Mouse (Mus musculus) embryonic facial prominence, embryonic 14.5 days (tissue): ENCODE measurements around the gene Pemt. TPM values are rescaled to one million over a fixed set of nuclear protein-coding genes. Genes with fewer than 3 reads are reported as not detected.

ENCODE experiments used
- ATAC-seq: fragments of 200-750 bp; cut with Nextera tagmentation; 2 replicates; pipeline ENCODE4 v1.8.0; 2017; ENCODE audit warnings: low read depth, moderate number of reproducible peaks, moderate TSS enrichment
- DNase-seq: peaks from one replicate; pipeline ENCODE4 v3.0.0-alpha.2; 2015; ENCODE audit warnings: low spot score
- H3K27ac ChIP-seq: fragments of 300-500 bp; sonication (generic); replicated peaks from 2 replicates; pipeline ENCODE4 v1.5.1; 2014; ENCODE audit warnings: low read depth, mild to moderate bottlenecking, low read length, moderate library complexity
- H3K27me3 ChIP-seq: fragments of 300-500 bp; sonication (generic); replicated peaks from 2 replicates; pipeline ENCODE4 v1.6.1; 2014; ENCODE audit warnings: low read length; ENCODE audit not compliant: control insufficient read depth, insufficient read depth
- H3K36me3 ChIP-seq: fragments of 300-500 bp; sonication (generic); 2 replicates; pipeline ENCODE4 v1.6.1; 2014; ENCODE audit warnings: low read length, mixed read lengths; ENCODE audit not compliant: control insufficient read depth, insufficient read depth
- H3K4me1 ChIP-seq: fragments of 300-500 bp; sonication (generic); 2 replicates; pipeline ENCODE4 v1.6.1; 2014; ENCODE audit warnings: antibody characterized with exemption, low read length; ENCODE audit not compliant: control insufficient read depth, insufficient read depth
- H3K4me2 ChIP-seq: fragments of 300-500 bp; sonication (generic); 2 replicates; pipeline ENCODE4 v1.6.1; 2014; ENCODE audit warnings: low read depth, mild to moderate bottlenecking, low read length, moderate library complexity, mixed read lengths
- H3K4me3 ChIP-seq: fragments of 300-500 bp; sonication (generic); 2 replicates; pipeline ENCODE4 v1.5.1; 2014; ENCODE audit warnings: low read depth, mild to moderate bottlenecking, low read length
- H3K9ac ChIP-seq: fragments of 300-500 bp; sonication (generic); 2 replicates; pipeline ENCODE4 v1.6.1; 2014; ENCODE audit warnings: low read depth, mild to moderate bottlenecking, low read length, moderate library complexity, mixed read lengths
- H3K9me3 ChIP-seq: fragments of 300-500 bp; sonication (generic); 2 replicates; pipeline ENCODE4 v1.6.1; 2016; ENCODE audit warnings: low read length; ENCODE audit not compliant: control insufficient read depth
- WGBS: fragments of 180-500 bp; shearing (Covaris S2); extraction: QIAGEN DNeasy Blood & Tissue Kit; methylation state at CpG from one replicate; pipeline ENCODE4 v1.1.7; 2014; 5-methylcytosine and 5-hydroxymethylcytosine counted together
- polyA plus RNA-seq: library from polyadenylated mRNA; unstranded; fragments of >200 nt; fragmentation: Nextera tagmentation; extraction: Ambion mirVana; gene quantifications from 2 replicates; pipeline ENCODE4 v1.2.1, GENCODE M21; 2014

The Pemt gene
- polyA plus RNA-seq, result 8.0 and 9.2 TPM in 2 replicates

GRCm38 (mm10) chr11:60046058-60046735 lies at the start of gene Pemt:
TSS of gene Pemt (minus strand) at chr11:60046489.
- ATAC-seq (peak; percentile 99), DNase-seq (peak; percentile 98)
- H3K27me3 ChIP-seq, result no peaks in the 10 kb centered on the region
- H3K36me3 ChIP-seq, result no peaks in the 10 kb centered on the region
- H3K27ac ChIP-seq, result peak within 1 kb of the TSS; percentile 85
- under 1% methylated on average over 38 of the region's 44 CpGs for WGBS
- peak within 1 kb of the TSS; percentile 58 for H3K4me2 ChIP-seq
- peak within 1 kb of the TSS; percentile 53 for H3K4me3 ChIP-seq
- H3K9ac ChIP-seq, result peak within 1 kb of the TSS; percentile 64
- H3K9me3 ChIP-seq, result no peaks in the 10 kb centered on the region
- H3K4me1 ChIP-seq, result no peaks in the 10 kb centered on the region

GRCm38 (mm10) chr11:60094909-60095810 lies 48.9 kb upstream of the Pemt start:
- peaks cover 20% of the 10 kb centered on the region for H3K4me1 ChIP-seq
- no peak overlapping the region for H3K27ac ChIP-seq
- H3K36me3 ChIP-seq, result no peaks in the 10 kb centered on the region
- no peak overlapping the region for H3K9ac ChIP-seq
- 0 out of 2 replicates have a peak, but pooled peaks have one; percentile 13 for ATAC-seq
- H3K4me2 ChIP-seq, result no peak overlapping the region
- no peak overlapping the region for H3K4me3 ChIP-seq
- WGBS, result 42% methylated on average over 9 of the region's 9 CpGs
- DNase-seq, result no peak
- H3K27me3 ChIP-seq, result no peaks in the 10 kb centered on the region
- H3K9me3 ChIP-seq, result no peaks in the 10 kb centered on the region

DNA sequence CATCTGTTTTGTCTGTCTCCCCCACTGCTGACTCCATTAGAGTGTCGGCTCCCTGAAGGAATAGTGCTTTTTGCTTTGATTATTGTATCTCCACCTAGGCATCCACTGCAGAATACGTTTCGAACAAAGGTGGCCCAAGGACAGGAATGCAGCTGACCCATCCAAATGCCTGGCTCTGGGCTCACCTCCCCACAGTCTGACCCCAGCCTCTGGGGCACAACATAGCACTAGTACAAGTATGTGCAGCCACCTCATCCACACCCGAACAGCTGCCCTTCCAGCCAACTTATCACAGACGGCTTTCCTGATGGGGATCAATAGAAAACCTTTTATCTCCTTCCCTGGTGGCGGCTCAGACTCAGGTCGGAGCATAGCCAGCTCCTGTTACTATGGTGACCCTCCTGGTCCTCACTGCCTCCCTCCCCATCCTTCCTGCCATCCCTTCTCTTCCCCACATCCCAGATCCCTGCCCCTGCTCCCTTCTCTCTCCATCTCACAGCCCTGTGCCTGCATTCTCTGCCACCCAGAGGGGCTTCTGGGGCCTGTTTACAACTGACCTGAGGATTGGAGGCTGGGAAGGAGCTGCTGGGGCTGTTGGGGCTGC lies 47.8 kb upstream of the Pemt start:
- Histone ChIP-seq H3K27ac (no peak overlapping the region), H3K9ac (no peak overlapping the region), H3K4me1 (peaks cover 20% of the 10 kb centered on the region), H3K9me3 (no peaks in the 10 kb centered on the region), H3K36me3 (no peaks in the 10 kb centered on the region), H3K4me2 (no peak overlapping the region), H3K27me3 (no peaks in the 10 kb centered on the region), H3K4me3 (no peak overlapping the region)
- DNase-seq (no peak), ATAC-seq (peak; percentile 38; the same call in 1 of the 2 replicates)
- WGBS, result 41% methylated on average over 7 of the region's 7 CpGs

GRCm38 (mm10) chr11:60093227-60093626 lies 46.9 kb upstream of the Pemt start:
- Histone ChIP-seq H3K4me1 (peaks cover 23% of the 10 kb centered on the region), H3K27ac (no peak overlapping the region), H3K4me2 (no peak overlapping the region), H3K36me3 (no peaks in the 10 kb centered on the region), H3K4me3 (no peak overlapping the region), H3K9me3 (no peaks in the 10 kb centered on the region), H3K27me3 (no peaks in the 10 kb centered on the region), H3K9ac (no peak overlapping the region)
- ATAC-seq (no peak), DNase-seq (no peak)

- H3K4me1 ChIP-seq, result peaks cover 23% of the 10 kb centered on the region
- 56% methylated on average over 7 of the region's 7 CpGs for WGBS
- ATAC-seq (no peak), DNase-seq (no peak)
- no peak overlapping the region for H3K4me2 ChIP-seq
- H3K4me3 ChIP-seq, result no peak overlapping the region
- H3K27me3 ChIP-seq, result no peaks in the 10 kb centered on the region
- H3K9me3 ChIP-seq, result no peaks in the 10 kb centered on the region
- H3K27ac ChIP-seq, result no peak overlapping the region
- no peak overlapping the region for H3K9ac ChIP-seq
- no peaks in the 10 kb centered on the region for H3K36me3 ChIP-seq
Observed at GRCm38 (mm10) chr11:60091422-60091761, 45.1 kb upstream of the Pemt start.

GRCm38 (mm10) chr11:60090696-60091421 lies 44.6 kb upstream of the Pemt start:
- 63% methylated on average over 5 of the region's 5 CpGs for WGBS
- DNase-seq (no peak), ATAC-seq (no peak)
- no peak overlapping the region for H3K4me3 ChIP-seq
- H3K9ac ChIP-seq, result no peak overlapping the region
- H3K9me3 ChIP-seq, result no peaks in the 10 kb centered on the region
- H3K27ac ChIP-seq, result no peak overlapping the region
- no peak overlapping the region for H3K4me2 ChIP-seq
- H3K4me1 ChIP-seq, result peaks cover 20% of the 10 kb centered on the region
- H3K36me3 ChIP-seq, result no peaks in the 10 kb centered on the region
- no peaks in the 10 kb centered on the region for H3K27me3 ChIP-seq

GRCm38 (mm10) chr11:60088947-60089346 lies 42.7 kb upstream of the Pemt start:
- 0 out of 2 replicates have a peak, but pooled peaks cover 7% of the 10 kb centered on the region for H3K4me1 ChIP-seq
- no peaks in the 10 kb centered on the region for H3K36me3 ChIP-seq
- H3K9me3 ChIP-seq, result no peaks in the 10 kb centered on the region
- 42% methylated on average over 4 of the region's 4 CpGs for WGBS
- no peak overlapping the region for H3K4me2 ChIP-seq
- ATAC-seq (0 out of 2 replicates have a peak, but pooled peaks have one; percentile 70), DNase-seq (peak; percentile 52)
- H3K4me3 ChIP-seq, result no peak overlapping the region
- H3K9ac ChIP-seq, result no peak overlapping the region; the same call in 1 of the 2 replicates
- no peak overlapping the region for H3K27ac ChIP-seq
- H3K27me3 ChIP-seq, result no peaks in the 10 kb centered on the region

GRCm38 (mm10) chr11:60086676-60087075 lies 40.4 kb upstream of the Pemt start:
- DNase-seq (no peak), ATAC-seq (no peak)
- Histone ChIP-seq H3K4me1 (0 out of 2 replicates have a peak, but pooled peaks cover 7% of the 10 kb centered on the region), H3K27ac (no peak overlapping the region), H3K36me3 (no peaks in the 10 kb centered on the region), H3K27me3 (no peaks in the 10 kb centered on the region), H3K4me3 (no peak overlapping the region), H3K9ac (no peak overlapping the region), H3K4me2 (no peak overlapping the region), H3K9me3 (no peaks in the 10 kb centered on the region)
- WGBS, result 90% methylated on average over 1 of the region's 1 CpGs
